Mouse (Mus musculus): ENCODE data around the gene Ran.

DNA sequence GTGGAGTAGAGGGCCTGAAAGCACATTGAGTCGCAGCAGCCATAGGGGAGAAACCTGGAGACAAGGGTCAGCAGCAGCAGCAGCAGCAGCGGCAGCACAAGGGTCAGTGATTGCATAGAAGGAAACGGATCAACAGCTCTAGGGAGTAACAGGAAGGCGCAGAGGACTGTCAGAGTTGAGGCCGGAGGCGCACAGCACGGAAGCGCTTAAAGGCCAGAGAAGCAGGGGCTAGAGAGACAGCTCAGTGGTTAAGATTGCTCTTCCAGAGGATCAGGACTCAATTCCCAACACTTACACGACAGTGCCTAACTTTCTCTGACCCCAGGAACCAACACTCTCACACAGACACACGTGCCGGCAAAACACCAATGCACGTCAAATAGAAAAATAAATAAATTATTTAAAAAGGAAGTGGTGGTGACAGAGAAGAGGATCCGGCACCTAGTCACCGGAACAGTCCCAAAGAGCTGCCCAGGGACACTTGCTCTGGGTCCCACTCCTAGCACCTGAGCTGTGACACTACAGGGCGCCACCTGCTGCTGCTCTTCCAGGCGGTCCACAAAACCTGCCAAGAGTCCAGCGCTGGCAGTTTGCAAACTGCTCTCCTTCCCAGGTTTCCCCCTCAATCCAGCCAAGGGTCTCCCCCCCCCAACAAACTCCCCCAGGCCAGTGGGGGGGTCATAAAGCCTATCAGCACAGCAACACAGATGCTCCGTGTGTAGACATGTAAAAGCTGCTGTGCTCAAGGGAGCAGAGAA lies 13.7 kb upstream of the Ran start:
- TF ChIP-seq CTCF (IDR thresholded peaks at IDR 0.05; ENCODE audit: control insufficient read depth, insufficient read depth, low read length) (peak; percentile 24; the same call in 1 of the 2 replicates), POLR2A (IDR thresholded peaks at IDR 0.05; ENCODE audit: borderline replicate concordance, control insufficient read depth, low read depth, low read length) (no peak)
